Mouse (Mus musculus) embryonic facial prominence, embryonic 13.5 days (tissue): ENCODE results near the gene Trmt2b. TPM values are rescaled to one million over a fixed set of nuclear protein-coding genes. Genes with fewer than 3 reads are reported as not detected.

Experiments
- ATAC-seq: fragments of 200-750 bp; cut with Nextera tagmentation; 2 replicates; pipeline ENCODE4 v1.8.0; 2017; ENCODE audit warnings: low read depth; ENCODE audit not compliant: insufficient number of reproducible peaks, insufficient read depth, low FRiP score, low TSS enrichment
- H3K27ac ChIP-seq: fragments of 300-500 bp; sonication (generic); 2 replicates; pipeline ENCODE4 v1.5.1; 2015; ENCODE audit warnings: moderate library complexity, mild to moderate bottlenecking, inconsistent platforms
- H3K27me3 ChIP-seq: fragments of 300-500 bp; sonication (generic); 2 replicates; pipeline ENCODE4 v1.6.1; 2015; ENCODE audit warnings: mild to moderate bottlenecking, inconsistent platforms
- H3K36me3 ChIP-seq: fragments of 300-500 bp; sonication (generic); 2 replicates; pipeline ENCODE4 v1.6.1; 2015; ENCODE audit warnings: mild to moderate bottlenecking, inconsistent platforms
- H3K4me1 ChIP-seq: fragments of 300-500 bp; sonication (generic); 2 replicates; pipeline ENCODE4 v1.6.1; 2015; ENCODE audit warnings: inconsistent platforms
- H3K4me2 ChIP-seq: fragments of 300-500 bp; sonication (generic); 2 replicates; pipeline ENCODE4 v1.6.1; 2015; ENCODE audit warnings: moderate library complexity, mild to moderate bottlenecking, inconsistent platforms
- H3K4me3 ChIP-seq: fragments of 300-500 bp; sonication (generic); 2 replicates; pipeline ENCODE4 v1.5.1; 2015; ENCODE audit warnings: mild to moderate bottlenecking, inconsistent platforms
- H3K9ac ChIP-seq: fragments of 300-500 bp; sonication (generic); 2 replicates; pipeline ENCODE4 v1.6.1; 2015; ENCODE audit warnings: mild to moderate bottlenecking, inconsistent platforms
- H3K9me3 ChIP-seq: fragments of 300-500 bp; sonication (generic); 2 replicates; pipeline ENCODE4 v1.6.1; 2016; ENCODE audit warnings: inconsistent platforms
- WGBS: fragments of 180-500 bp; shearing (Covaris S2); methylation state at CpG from one replicate; pipeline ENCODE4 v1.1.7; 2015; ENCODE audit warnings: mixed read lengths; 5-methylcytosine and 5-hydroxymethylcytosine counted together
- polyA plus RNA-seq: library from polyadenylated mRNA; unstranded; fragments of >200 nt; fragmentation: Nextera tagmentation; extraction: Ambion mirVana; gene quantifications from 2 replicates; pipeline ENCODE4 v1.2.1, GENCODE M21; 2015

The Trmt2b gene
- polyA plus RNA-seq, 1 experiment from 2014 or later: 15.3 TPM

- Histone ChIP-seq H3K4me2 (no peak overlapping the region), H3K4me3 (no peak overlapping the region), H3K9me3 (no peaks in the 10 kb centered on the region), H3K27ac (no peak overlapping the region), H3K36me3 (no peaks in the 10 kb centered on the region), H3K4me1 (no peaks in the 10 kb centered on the region), H3K27me3 (peaks cover 14% of the 10 kb centered on the region; the same call in 1 of the 2 replicates), H3K9ac (no peak overlapping the region)
- ATAC-seq: no peak
- 67% methylated on average over 4 of the region's 4 CpGs for WGBS
Measured at GRCm38 (mm10) chrX:134285791-134286190, 9.0 kb upstream of the Trmt2b start.

GRCm38 (mm10) chrX:134285102-134285501, 8.3 kb upstream of the Trmt2b start:
- Histone ChIP-seq H3K4me2 (no peak overlapping the region), H3K27me3 (peaks cover 11% of the 10 kb centered on the region; the same call in 1 of the 2 replicates), H3K27ac (no peak overlapping the region), H3K4me3 (no peak overlapping the region), H3K9me3 (no peaks in the 10 kb centered on the region), H3K36me3 (no peaks in the 10 kb centered on the region), H3K4me1 (no peaks in the 10 kb centered on the region), H3K9ac (no peak overlapping the region)
- 89% methylated on average over 2 of the region's 2 CpGs for WGBS
- no peak for ATAC-seq

GRCm38 (mm10) chrX:134280531-134280930, 3.7 kb upstream of the Trmt2b start:
- Histone ChIP-seq H3K4me3 (no peak overlapping the region), H3K9me3 (no peaks in the 10 kb centered on the region), H3K4me2 (no peak overlapping the region), H3K9ac (no peak overlapping the region), H3K36me3 (no peaks in the 10 kb centered on the region), H3K4me1 (no peaks in the 10 kb centered on the region), H3K27me3 (peaks cover 5% of the 10 kb centered on the region; the same call in 1 of the 2 replicates), H3K27ac (no peak overlapping the region)
- ATAC-seq: no peak
- 86% methylated on average over 3 of the region's 3 CpGs for WGBS

- 26% methylated on average over 6 of the region's 6 CpGs for WGBS
- no peaks in the 10 kb centered on the region for H3K9me3 ChIP-seq
- H3K27me3 ChIP-seq: peaks cover 5% of the 10 kb centered on the region; the same call in 1 of the 2 replicates
- H3K4me1 ChIP-seq: no peaks in the 10 kb centered on the region
- H3K4me3 ChIP-seq: peak overlapping the region; percentile 42; the same call in 1 of the 2 replicates
- peak; percentile 52; the same call in 1 of the 2 replicates for ATAC-seq
- H3K27ac ChIP-seq: peak overlapping the region; percentile 66
- H3K36me3 ChIP-seq: no peaks in the 10 kb centered on the region
- peak overlapping the region; percentile 57 for H3K4me2 ChIP-seq
- no peak overlapping the region for H3K9ac ChIP-seq
Measured at GRCm38 (mm10) chrX:134275715-134276114, 1.1 kb downstream of the Trmt2b start.

- H3K9me3 ChIP-seq: no peaks in the 10 kb centered on the region
- H3K27ac ChIP-seq: no peak overlapping the region
- H3K4me2 ChIP-seq: no peak overlapping the region
- no peak overlapping the region for H3K9ac ChIP-seq
- H3K27me3 ChIP-seq: 0 out of 2 replicates have a peak, but pooled peaks cover 9% of the 10 kb centered on the region
- no peak overlapping the region for H3K4me3 ChIP-seq
- ATAC-seq: no peak
- no peaks in the 10 kb centered on the region for H3K4me1 ChIP-seq
- 68% methylated on average over 11 of the region's 11 CpGs for WGBS
- no peaks in the 10 kb centered on the region for H3K36me3 ChIP-seq
Measured at GRCm38 (mm10) chrX:134262129-134262528, 14.7 kb downstream of the Trmt2b start.

- ATAC-seq: no peak
Measured at GRCm38 (mm10) chrX:134261191-134261590, 15.6 kb downstream of the Trmt2b start.

GRCm38 (mm10) chrX:134248202-134248601, 28.6 kb downstream of the Trmt2b start:
- H3K9me3 ChIP-seq: no peaks in the 10 kb centered on the region
- no peak for ATAC-seq
- WGBS: 61% methylated on average over 2 of the region's 2 CpGs
- no peaks in the 10 kb centered on the region for H3K4me1 ChIP-seq
- H3K9ac ChIP-seq: no peak overlapping the region
- no peak overlapping the region for H3K4me3 ChIP-seq
- H3K27ac ChIP-seq: no peak overlapping the region
- H3K27me3 ChIP-seq: no peaks in the 10 kb centered on the region; the same call in 1 of the 2 replicates
- no peak overlapping the region for H3K4me2 ChIP-seq
- H3K36me3 ChIP-seq: no peaks in the 10 kb centered on the region

More at GRCm38 (mm10) chrX:134261191-134261590, 15.6 kb downstream of the Trmt2b start:
- Histone ChIP-seq H3K27ac (no peak overlapping the region), H3K27me3 (0 out of 2 replicates have a peak, but pooled peaks cover 9% of the 10 kb centered on the region), H3K9me3 (no peaks in the 10 kb centered on the region), H3K4me1 (no peaks in the 10 kb centered on the region), H3K36me3 (no peaks in the 10 kb centered on the region), H3K9ac (no peak overlapping the region), H3K4me3 (no peak overlapping the region), H3K4me2 (no peak overlapping the region)
- 52% methylated on average over 5 of the region's 5 CpGs for WGBS

- Histone ChIP-seq H3K4me3 (no peak overlapping the region), H3K4me2 (no peak overlapping the region), H3K9me3 (no peaks in the 10 kb centered on the region), H3K36me3 (no peaks in the 10 kb centered on the region), H3K4me1 (no peaks in the 10 kb centered on the region), H3K9ac (no peak overlapping the region), H3K27ac (no peak overlapping the region), H3K27me3 (no peaks in the 10 kb centered on the region)
- WGBS: 87% methylated on average over 10 of the region's 10 CpGs
- no peak for ATAC-seq
Measured at GRCm38 (mm10) chrX:134245946-134246345, 30.8 kb downstream of the Trmt2b start.

GRCm38 (mm10) chrX:134238266-134238665, 38.5 kb downstream of the Trmt2b start:
- Histone ChIP-seq H3K9me3 (no peaks in the 10 kb centered on the region), H3K4me3 (no peak overlapping the region), H3K27ac (no peak overlapping the region), H3K4me1 (no peaks in the 10 kb centered on the region), H3K36me3 (peaks cover 3% of the 10 kb centered on the region; the same call in 1 of the 2 replicates), H3K27me3 (no peaks in the 10 kb centered on the region), H3K9ac (no peak overlapping the region), H3K4me2 (no peak overlapping the region)
- no peak for ATAC-seq
- 93% methylated on average over 10 of the region's 10 CpGs for WGBS

- no peak overlapping the region for H3K9ac ChIP-seq
- H3K36me3 ChIP-seq: no peaks in the 10 kb centered on the region
- no peaks in the 10 kb centered on the region for H3K27me3 ChIP-seq
- no peak for ATAC-seq
- H3K4me2 ChIP-seq: no peak overlapping the region
- no peaks in the 10 kb centered on the region for H3K9me3 ChIP-seq
- H3K4me3 ChIP-seq: no peak overlapping the region
- H3K4me1 ChIP-seq: no peaks in the 10 kb centered on the region
- no peak overlapping the region for H3K27ac ChIP-seq
- 84% methylated on average over 1 of the region's 1 CpGs for WGBS
Measured at GRCm38 (mm10) chrX:134233048-134233447, 43.7 kb downstream of the Trmt2b start.

- H3K9ac ChIP-seq: no peak within 1 kb of the TSS
- no peaks in the 10 kb centered on the region for H3K4me1 ChIP-seq
- peaks cover 10% of the 10 kb centered on the region for H3K27me3 ChIP-seq
- H3K27ac ChIP-seq: no peak within 1 kb of the TSS
- no peak for ATAC-seq
- H3K36me3 ChIP-seq: no peaks in the 10 kb centered on the region
- H3K9me3 ChIP-seq: no peaks in the 10 kb centered on the region
- 59% methylated on average over 4 of the region's 4 CpGs for WGBS
- H3K4me2 ChIP-seq: no peak within 1 kb of the TSS
- no peak within 1 kb of the TSS for H3K4me3 ChIP-seq
Measured at GRCm38 (mm10) chrX:134221856-134222255, 54.9 kb downstream of the Trmt2b start, which contains the start of gene Nox1. Gene Nox1 (minus strand): TSS chrX:134221956.

- WGBS: 65% methylated on average over 3 of the region's 3 CpGs
- no peak for ATAC-seq
- Histone ChIP-seq H3K4me2 (no peak overlapping the region), H3K9me3 (no peaks in the 10 kb centered on the region), H3K4me3 (no peak overlapping the region), H3K4me1 (no peaks in the 10 kb centered on the region), H3K27me3 (peaks cover 10% of the 10 kb centered on the region), H3K27ac (no peak overlapping the region), H3K9ac (no peak overlapping the region), H3K36me3 (no peaks in the 10 kb centered on the region)
Measured at GRCm38 (mm10) chrX:134220618-134221017, 56.2 kb downstream of the Trmt2b start.
